Mouse (Mus musculus): ENCODE data around the gene Rsph9.

The Rsph9 gene

DNA sequence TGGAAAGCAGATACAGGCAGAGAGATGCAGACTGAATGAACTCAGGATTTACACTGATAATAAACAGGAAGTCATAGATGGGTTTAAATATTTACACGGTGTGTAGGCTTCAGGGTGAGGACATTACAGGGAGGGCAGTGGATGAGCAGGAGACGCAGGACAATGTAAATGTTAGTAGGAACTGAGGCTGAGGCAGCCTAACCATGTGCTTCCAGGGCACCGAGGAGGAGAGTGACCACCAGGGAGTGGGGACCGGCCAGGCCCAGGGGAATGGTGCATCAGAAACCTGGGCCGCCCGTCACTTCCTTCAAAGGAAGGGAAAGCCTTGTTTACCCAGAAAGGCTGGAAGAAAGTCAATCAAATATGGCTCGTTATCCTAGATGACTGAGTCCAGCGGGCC, 45.5 kb downstream of the Rsph9 start:
- DNase-seq, result no peak

DNA sequence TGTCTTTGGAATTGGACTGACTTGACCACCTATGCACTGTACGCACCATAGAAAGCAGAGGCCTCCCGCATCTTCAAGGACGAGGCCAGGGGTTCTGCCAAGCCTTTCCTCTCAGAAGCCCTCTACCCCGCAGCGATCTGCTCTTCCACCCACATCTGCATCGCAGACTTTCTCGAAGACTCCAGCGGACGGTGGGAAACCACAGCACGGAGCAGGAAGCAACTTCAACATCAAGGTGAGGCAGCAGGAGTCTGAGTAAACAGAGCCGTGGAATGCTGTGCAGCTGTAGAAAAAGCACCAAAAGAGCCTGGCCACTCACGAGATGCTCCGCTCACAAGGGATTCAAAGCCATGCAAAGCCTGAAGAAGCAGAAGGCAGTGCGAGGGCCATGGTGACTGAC, 52.1 kb downstream of the Rsph9 start:
- DNase-seq, result no peak

DNA sequence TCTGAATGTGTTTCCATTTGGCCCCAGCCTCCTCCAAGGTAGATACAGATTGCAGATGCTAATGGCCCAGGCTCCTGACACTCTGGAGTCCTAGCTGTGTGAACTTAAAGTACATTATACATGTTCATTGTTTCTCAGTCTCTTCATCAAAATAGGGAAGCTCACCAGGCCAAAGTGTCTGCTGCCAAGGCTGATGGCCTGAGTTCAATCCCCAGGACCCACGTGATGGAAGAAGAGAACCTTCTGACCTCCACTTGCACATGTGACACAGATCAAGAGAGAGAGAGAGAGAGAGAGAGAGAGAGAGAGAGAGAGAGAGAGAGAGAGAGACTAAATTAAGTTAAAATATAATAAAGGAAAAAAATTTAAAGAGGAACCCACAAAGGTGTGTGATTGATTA, 52.7 kb downstream of the Rsph9 start:
- no peak for DNase-seq

DNA sequence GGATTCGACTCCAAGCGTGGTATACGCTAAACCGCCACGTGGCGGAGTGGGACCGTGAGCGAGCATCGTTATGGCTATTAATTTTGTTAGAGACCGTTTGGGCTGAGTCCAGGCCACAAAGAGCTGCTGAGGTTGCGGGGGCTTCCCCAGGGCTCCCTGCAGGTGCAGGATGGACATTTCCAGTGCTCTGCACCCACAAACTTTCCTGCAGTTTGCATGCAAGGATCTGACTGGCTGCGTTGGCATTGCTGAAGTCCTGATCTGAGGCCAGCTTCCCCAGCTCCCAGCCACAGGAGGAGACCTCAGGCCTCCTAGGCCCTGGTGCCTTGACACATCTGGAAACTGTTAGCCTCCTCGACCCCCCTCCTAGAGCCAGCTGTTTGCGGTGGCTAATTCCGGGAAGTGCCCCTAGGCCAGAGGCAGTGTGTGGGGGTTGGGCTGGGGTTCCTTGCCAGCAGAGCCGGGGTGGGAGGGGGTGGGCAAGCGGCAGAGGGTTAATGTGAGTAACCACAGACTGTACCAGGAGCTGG, 57.6 kb downstream of the Rsph9 start:
- no peak for DNase-seq

DNA sequence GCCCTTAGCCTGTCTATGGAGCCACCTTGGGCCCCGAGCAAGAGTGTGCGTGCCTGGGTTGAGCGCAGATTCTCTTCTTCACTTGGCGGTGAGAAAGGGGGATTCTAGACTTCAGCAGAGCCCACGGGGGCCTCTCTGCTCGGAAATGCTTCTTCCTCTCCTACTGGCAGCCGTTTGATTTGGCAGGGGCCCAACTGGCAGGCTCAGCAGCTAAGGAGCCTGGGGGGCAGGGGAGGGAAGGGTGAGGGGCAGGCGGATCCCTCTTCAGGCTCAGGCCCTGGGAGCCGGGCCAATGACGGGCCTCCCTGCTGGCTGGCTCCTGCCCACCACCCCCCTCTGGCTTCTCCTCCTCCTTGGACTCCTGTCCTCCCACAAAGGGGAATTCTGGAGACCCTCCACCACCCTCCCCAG, 59.9 kb downstream of the Rsph9 start:
- peak; percentile 37 for DNase-seq

DNA sequence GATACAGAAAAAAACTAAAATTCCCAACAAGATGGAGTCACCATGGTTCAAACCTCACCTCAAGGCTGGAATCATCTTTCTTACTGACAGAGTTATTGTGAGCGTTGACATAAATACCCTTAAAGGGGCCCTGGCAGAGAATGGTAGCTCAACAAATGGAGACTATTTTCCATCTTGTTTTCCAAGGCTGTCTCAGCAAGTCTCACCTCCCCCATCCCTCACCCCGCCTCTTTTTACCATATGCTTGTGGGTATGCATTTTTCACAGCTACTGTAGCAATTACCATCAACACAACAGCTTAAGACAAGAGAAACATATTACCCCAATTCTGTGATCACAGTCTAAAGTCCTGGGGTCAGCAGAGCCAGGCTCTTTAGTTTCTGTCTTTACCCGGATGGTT, 60.6 kb downstream of the Rsph9 start:
- DNase-seq, result no peak

DNA sequence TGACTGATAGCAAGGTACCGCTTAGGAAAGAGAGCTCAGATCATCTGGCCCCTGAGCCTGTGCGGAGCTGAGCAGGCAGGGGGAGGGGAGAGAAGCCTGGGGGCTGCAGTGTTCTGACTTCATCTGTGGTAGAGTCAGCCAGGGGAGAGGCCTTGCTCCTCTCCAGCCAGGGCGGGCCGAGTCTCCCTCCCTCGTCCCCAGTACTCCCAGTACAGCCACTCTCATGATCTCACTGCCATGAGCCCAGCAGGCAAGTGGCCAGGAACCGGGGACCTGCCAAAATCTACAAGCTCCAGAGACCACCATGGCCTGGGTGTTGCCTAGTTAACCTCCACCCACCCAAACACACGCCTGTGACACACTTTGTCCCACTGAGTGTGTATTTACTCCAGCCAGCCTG, 62.4 kb downstream of the Rsph9 start:
- DNase-seq, result no peak

DNA sequence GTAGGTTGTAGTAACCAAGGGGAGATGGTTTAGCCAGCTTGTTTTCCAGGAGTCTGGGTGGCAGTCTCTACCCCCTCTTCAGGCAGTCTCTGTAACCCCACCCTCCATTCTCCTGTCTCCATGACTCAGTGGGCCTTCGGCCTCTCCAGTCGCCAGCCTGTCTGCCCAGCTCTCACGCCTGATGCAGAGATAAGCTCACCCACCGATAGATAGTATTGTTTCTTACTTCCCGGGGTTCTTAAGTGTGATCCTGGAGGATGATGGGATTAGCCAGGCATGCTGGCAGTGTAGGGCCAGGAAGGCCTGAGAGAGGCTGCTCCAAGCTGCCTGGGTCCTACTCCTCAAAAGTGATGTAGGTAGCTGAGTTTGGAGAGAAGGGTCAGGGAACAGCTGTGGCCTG, 63.0 kb downstream of the Rsph9 start:
- no peak for DNase-seq

DNA sequence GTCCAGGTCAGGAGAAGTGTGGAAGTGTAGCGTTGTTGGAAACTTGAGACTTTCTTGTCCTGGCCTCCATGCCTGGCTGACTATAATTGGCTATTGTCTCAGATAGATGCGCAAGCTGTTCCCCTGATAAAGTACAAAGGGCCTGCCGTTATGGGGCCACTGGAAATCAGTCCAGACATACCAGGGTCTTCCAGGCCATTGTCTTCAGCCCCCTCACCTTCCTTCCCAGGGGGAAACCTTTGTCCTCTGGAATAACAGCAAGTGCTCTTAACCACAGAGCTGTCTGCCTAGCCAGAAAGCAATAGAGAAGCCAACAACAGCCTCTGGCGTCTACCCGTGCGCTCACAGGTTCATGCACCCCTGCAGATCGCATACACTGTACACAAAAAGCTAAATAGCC, 63.6 kb downstream of the Rsph9 start:
- DNase-seq, result no peak

DNA sequence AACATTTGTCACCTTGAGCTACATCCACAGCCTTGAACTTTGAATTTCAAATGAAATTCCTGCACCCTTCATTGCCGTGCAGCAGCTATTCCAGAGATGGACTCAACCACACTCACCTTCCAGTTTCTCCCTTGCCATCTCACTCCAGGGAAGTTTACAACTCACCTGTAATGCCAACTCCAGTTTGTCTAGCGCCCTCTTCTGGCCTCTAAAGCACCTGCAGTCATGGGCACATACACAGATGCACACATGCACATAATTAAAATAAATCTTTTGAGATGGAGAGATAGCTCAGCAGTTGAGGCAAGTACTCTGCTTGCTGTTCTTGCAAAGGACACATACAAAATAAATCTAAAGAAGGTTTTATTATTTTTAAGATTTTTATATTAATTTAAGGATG, 65.0 kb downstream of the Rsph9 start:
- no peak for DNase-seq

DNA sequence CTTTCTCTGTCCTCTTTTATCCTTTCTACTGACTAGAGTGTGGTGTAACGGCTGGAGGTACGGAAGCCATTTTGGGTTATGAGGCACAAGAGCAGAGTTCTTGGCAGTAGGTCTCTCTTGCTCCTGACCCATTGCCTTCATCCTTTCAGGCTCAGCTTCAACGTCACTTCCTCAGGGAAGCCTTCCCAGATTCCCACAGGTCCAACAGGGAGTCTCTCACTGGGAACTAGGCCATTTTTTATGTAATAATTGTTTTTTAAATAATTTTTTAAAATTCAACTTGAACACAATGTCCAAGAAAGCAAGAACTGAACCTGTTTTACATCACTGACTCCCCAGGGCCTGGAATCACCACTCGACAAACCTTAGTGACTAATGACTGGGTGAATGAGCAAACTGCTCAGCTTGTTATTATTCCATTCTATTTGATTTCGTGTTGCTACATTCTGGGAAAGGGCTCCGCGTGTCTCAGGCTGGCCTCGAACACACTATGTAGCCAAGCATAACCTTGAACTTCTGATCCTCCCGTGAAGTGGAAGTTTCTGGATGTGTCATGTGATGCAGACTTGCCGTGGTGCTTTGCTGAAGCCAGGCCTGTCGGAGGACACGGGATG, 66.0 kb downstream of the Rsph9 start:
- DNase-seq, result no peak

DNA sequence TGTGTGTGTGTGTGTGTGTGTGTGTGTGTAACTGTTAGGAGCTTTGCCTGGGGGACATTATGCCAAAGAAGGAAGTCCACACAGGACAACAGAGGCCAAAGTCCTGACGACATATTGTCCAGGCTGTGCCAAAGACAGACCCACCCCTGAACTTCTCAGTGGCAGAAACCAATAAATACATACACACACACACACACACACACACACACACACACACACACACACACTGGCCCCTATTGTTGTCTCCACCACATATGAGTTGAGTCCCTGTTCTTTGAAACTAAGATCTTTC, 67.8 kb downstream of the Rsph9 start:
- no peak for DNase-seq

DNA sequence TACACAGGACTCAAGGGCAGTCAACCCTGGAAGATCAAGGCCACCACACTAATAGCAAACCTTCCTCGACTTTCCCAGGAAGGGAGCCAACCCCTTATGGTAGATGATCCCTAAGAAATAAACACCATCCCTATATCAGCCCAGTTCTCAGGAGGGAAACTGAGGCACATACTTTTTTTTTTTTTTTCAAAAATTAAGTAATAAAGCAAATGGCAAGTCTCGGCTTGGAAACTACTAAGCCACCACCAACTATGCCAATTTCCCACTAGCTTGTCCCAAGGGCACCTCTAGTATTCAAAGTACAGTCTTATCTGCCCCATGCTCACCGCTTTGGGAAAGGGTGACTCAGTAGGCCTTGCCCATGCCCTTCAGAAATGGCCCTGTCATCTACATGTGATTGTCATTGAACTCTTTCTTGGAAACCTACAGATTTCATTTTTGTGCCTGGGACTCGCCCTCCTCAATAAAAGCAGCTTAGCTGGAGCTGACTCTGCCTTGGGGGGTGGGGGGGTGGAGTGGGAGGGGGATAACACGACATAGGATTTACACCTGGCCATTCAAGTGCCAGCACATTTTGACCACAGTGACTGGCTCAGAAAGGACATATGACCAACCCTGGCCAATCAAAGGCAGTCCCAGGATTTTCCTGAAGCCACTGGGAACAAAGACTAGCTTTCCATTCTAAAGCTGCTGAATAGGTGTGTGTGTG, 68.3 kb downstream of the Rsph9 start:
- DNase-seq, result no peak

DNA sequence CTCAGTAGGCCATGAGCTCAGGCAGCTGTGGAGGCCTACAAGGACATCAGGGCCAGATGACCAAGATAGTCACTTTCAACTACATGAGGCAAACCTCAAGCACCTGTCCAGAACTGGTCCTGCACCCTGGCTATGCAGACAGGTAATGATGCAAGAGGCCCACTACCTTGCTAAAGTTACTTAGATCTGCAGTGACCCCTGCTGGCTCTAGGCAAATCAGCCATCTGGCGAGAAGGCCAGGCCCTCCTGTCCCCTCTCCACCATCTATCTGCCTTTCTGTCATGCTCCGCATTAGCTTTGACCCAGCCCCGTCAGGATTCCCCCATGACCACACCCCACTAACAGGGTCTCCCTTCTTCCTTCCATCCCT, 68.9 kb downstream of the Rsph9 start:
- DNase-seq, result no peak

DNA sequence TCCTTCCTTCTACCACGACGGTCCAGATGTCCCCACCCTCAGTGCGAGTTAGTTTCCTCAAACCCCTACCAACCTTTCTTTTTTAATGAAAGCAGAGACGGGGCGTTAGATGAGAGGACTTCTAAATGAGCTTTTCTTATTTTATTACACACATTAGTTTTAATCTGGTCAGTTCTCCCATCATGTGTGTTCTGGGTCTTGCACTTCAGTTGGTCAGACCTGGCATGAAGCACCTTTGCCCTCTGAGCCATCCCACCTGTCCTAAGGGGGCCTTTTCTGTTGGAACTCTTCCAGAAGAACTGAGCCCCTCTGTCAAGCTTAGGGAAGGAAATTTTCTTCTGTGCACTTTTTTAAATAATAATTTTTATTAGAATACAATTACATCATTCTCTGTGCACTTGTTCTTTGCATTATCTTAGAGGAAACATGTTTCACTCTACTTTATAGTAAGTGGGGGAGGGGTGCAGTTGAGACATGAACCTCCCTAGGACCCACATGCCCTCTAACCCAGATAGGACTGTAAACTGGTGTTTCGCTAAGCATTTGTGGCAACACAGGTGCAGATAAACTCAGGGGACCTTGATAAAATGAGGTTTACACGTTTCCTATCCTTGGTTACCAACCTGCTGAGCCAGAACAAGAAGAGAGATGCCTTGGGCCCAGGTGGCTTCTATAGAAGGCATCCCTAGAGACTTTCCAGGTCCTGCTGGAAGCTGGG, 69.5 kb downstream of the Rsph9 start:
- no peak for DNase-seq

DNA sequence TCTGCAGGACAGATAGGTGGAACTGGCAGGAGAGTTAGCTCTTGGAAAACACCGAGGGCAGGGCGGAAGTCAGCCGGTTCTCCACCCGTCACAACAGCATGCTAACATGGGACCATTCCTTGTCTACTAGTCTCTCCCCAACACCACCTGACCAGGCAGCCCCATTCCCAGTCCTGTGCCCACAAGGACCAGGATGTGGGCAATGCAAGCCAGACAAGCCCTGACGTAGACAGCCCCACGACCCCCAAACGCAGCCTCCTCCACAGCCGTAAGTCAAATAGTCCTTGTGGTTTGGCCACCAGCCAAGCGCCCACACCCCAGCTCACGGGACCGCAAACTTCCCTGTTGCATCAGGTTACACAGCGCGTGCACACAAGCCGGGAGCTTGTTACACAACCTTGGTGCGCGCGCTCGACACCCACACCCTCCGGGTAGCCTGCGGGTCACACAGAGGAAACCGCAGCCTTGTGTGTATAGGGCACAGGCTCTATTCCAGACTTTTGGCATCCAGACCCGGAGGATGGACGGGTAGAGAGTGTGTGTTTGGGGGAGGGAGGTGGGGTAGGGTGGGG, 70.2 kb downstream of the Rsph9 start:
- DNase-seq, result peak; percentile 36
